In the genomic region with DNA sequence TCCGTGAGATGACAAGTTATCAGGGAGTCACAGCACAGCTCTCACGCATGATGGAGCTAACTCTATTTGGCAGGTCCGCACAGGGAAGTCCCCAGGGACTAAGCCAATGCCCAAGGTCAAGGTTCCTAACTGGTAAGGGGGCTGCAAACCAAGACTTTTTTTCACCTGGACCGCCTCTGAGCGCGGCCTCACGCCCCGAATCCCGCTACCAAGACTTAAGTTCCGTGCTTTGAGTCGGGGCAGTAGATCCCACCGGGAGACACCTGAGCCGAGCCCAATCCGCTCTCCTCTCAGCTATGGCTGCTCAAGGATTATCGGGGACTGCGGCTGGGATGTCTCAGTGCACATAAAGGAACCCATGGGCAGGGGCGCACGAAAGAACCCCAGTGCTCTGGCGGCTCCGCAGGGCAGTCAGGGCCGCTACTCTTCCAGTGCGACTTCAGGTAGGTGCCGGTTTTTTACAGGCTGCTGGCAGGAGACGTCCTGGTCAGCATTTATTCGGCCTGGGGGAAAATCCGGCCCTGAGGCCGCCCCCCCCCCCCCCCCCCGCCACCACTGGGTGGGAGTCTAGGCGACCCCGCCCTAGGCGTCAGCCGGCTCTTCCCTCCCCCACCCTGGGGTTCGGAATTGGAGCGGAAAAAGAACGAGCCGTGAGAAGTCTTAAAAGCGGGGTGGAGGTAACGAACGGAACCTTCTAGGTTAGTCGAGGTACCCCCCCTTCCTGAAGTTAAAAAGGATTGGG, we compare ENCODE assay signal across 8 mouse cellular contexts. TPM values are rescaled to one million over a fixed set of nuclear protein-coding genes. Genes with fewer than 3 reads are reported as not detected.
DNase-seq lines count a peak whose midpoint lies in the region; ATAC-seq lines count a peak whose summit lies in the region.

A gene (plus strand): TSS at position 624 of the 742 bp plus-strand sequence.

- under 1% methylated on average over 35 of the region's 40 CpGs for WGBS in forebrain, embryonic 12.5 days
- WGBS in hindbrain, embryonic 14.5 days, result 1% methylated on average over 40 of the region's 40 CpGs
- WGBS in limb, embryonic 15.5 days, result 2% methylated on average over 39 of the region's 40 CpGs

- H3K36me3 ChIP-seq in forebrain, embryonic 12.5 days (replicated peaks), result no peaks in the 10 kb centered on the region
- H3K36me3 ChIP-seq in hindbrain, embryonic 14.5 days (replicated peaks; ENCODE audit: control insufficient read depth, insufficient read depth), result no peaks in the 10 kb centered on the region
- no peaks in the 10 kb centered on the region for H3K36me3 ChIP-seq in limb, embryonic 15.5 days

- H3K4me3 ChIP-seq in forebrain, embryonic 12.5 days (replicated peaks), result peak within 1 kb of the TSS; percentile 67
- H3K4me3 ChIP-seq in hindbrain, embryonic 14.5 days (replicated peaks; ENCODE audit: low read length), result peak within 1 kb of the TSS; percentile 61
- H3K4me3 ChIP-seq in limb, embryonic 15.5 days, result peak within 1 kb of the TSS; percentile 59

- peaks cover 73% of the 10 kb centered on the region for H3K27me3 ChIP-seq in forebrain, embryonic 12.5 days
- peaks cover 54% of the 10 kb centered on the region for H3K27me3 ChIP-seq in hindbrain, embryonic 14.5 days (ENCODE audit: control insufficient read depth, insufficient read depth, low read length)
- H3K27me3 ChIP-seq in limb, embryonic 15.5 days, result peaks cover 30% of the 10 kb centered on the region

- DNase-seq in B cell, adult 2 months, result peak; percentile 22 to 24
- peak; percentile 91 for DNase-seq in R1 (ENCODE audit: low read depth, low spot score)
- DNase-seq in hindbrain, embryonic 14.5 days (ENCODE audit: low spot score), result no peak
- DNase-seq in frontal cortex, postnatal 25 days (ENCODE audit: low spot score in 2 of 2), result no peak
- DNase-seq in right cerebral cortex, adult 18-20 months, result no peak

- peak within 1 kb of the TSS; percentile 98 for H3K4me2 ChIP-seq in forebrain, embryonic 12.5 days
- H3K4me2 ChIP-seq in hindbrain, embryonic 14.5 days (replicated peaks), result peak within 1 kb of the TSS; percentile 99
- peak within 1 kb of the TSS; percentile 94 for H3K4me2 ChIP-seq in limb, embryonic 15.5 days

- peaks cover 23% of the 10 kb centered on the region for H3K4me1 ChIP-seq in forebrain, embryonic 12.5 days
- H3K4me1 ChIP-seq in hindbrain, embryonic 14.5 days (replicated peaks; ENCODE audit: control insufficient read depth, insufficient read depth, low read length), result peaks cover 12% of the 10 kb centered on the region; the same call in 1 of the 2 replicates
- H3K4me1 ChIP-seq in limb, embryonic 15.5 days, result peaks cover 24% of the 10 kb centered on the region

- peak within 1 kb of the TSS; percentile 65 for H3K9ac ChIP-seq in forebrain, embryonic 12.5 days
- peak within 1 kb of the TSS; percentile 64 for H3K9ac ChIP-seq in hindbrain, embryonic 14.5 days
- H3K9ac ChIP-seq in limb, embryonic 15.5 days, result peak within 1 kb of the TSS; percentile 60

- H3K9me3 ChIP-seq in forebrain, embryonic 12.5 days, result no peaks in the 10 kb centered on the region
- no peaks in the 10 kb centered on the region for H3K9me3 ChIP-seq in hindbrain, embryonic 14.5 days (ENCODE audit: control insufficient read depth, low read length)
- H3K9me3 ChIP-seq in limb, embryonic 15.5 days, result no peaks in the 10 kb centered on the region

- H3K27ac ChIP-seq in forebrain, embryonic 12.5 days, result no peak within 1 kb of the TSS
- no peak within 1 kb of the TSS for H3K27ac ChIP-seq in hindbrain, embryonic 14.5 days
- peak within 1 kb of the TSS; percentile 77 for H3K27ac ChIP-seq in limb, embryonic 15.5 days

- ATAC-seq in forebrain, embryonic 12.5 days (ENCODE audit: low FRiP score), result no peak
- no peak for ATAC-seq in hindbrain, embryonic 14.5 days (ENCODE audit: low FRiP score)
- no peak for ATAC-seq in limb, embryonic 15.5 days (ENCODE audit: insufficient number of reproducible peaks, low FRiP score, low TSS enrichment, low read depth)
- ATAC-seq in monocyte, adult 5-6 weeks (replicated peaks; ENCODE audit: insufficient number of reproducible peaks, low FRiP score, low TSS enrichment, poor library complexity, severe bottlenecking), result 0 out of 2 replicates have a peak, but pooled peaks have one; percentile 17

RNA-seq across cellular contexts. Expression of the gene that starts here (rescaled TPM):
- polyA plus RNA-seq in forebrain, embryonic 12.5 days (2016; fragmentation: Nextera tagmentation; extraction: Ambion mirVana), result 9.9 and 10.5 TPM in 2 replicates
- polyA plus RNA-seq in hindbrain, embryonic 14.5 days (2014; fragmentation: Nextera tagmentation; extraction: Ambion mirVana), result 4.0 and 4.7 TPM in 2 replicates
- polyA plus RNA-seq in limb, embryonic 15.5 days (2015; fragmentation: Nextera tagmentation; extraction: Ambion mirVana), result 7.9 and 9.5 TPM in 2 replicates
- total RNA-seq in monocyte, adult 5-6 weeks (2017), result 0.48 to 4.1 TPM (median 0.53 TPM) in 3 replicates

Comparison
In these comparisons a context has a peak if more than half of its experiments do, and no peak if none do; other contexts are left out.
1. DNase-seq: peak in B cell, adult 2 months (2 of 2) and R1 (single experiment); none in hindbrain, embryonic 14.5 days (single experiment), frontal cortex, postnatal 25 days (0 of 2) and right cerebral cortex, adult 18-20 months (single experiment).
2. Peak in every context shown above with its lines, with median percentiles within 50 percentile points of each other: H3K4me2 ChIP-seq, H3K4me3 ChIP-seq and H3K9ac ChIP-seq.